Mouse (Mus musculus): Measurements from ENCODE around the gene Spcs3. TPM values are rescaled to one million over a fixed set of nuclear protein-coding genes. Genes with fewer than 3 reads are reported as not detected.
"Not testable (repeated sequence)": the region's sequence is repeated elsewhere in the genome, so short reads cannot be mapped to it uniquely, and the experiment has no call there.

Spcs3 gene
- polyA plus RNA-seq, 1 experiment from 2014 or later = 63.3 TPM

DNA sequence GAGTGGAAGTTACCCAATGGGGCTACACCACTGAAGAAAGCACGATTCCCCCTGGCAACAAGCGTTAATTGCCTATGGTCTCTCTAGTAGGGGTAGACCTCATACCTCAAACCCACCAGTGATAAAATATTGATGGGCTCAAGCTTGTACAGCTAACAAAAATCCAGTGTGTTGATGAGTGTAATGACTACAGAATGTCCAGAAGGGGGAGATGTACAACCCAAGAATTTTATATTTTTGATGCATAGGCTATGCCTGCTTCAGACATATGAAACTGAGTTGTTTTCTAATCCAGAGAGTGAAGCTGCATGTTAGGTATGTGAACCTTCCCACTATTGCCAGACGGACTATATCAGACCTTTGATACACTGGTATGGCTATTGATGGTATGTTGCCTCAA is 7.5 kb upstream of the Spcs3 start:
- Histone ChIP-seq H3K9me3 (0 out of 2 replicates have a peak, but pooled peaks cover 2% of the 10 kb centered on the region), H3K27me3 (replicated peaks) (no peaks in the 10 kb centered on the region), H3K9ac (no peak overlapping the region), H3K36me3 (no peaks in the 10 kb centered on the region), H3K4me3 (no peak overlapping the region), H3K4me1 (no peaks in the 10 kb centered on the region), H3K27ac (replicated peaks) (no peak overlapping the region), H3K4me2 (no peak overlapping the region)
- no peak for ATAC-seq (ENCODE audit: extremely low read depth, insufficient number of reproducible peaks, low FRiP score, low TSS enrichment)
- WGBS = 76% methylated on average over 3 of the region's 3 CpGs

DNA sequence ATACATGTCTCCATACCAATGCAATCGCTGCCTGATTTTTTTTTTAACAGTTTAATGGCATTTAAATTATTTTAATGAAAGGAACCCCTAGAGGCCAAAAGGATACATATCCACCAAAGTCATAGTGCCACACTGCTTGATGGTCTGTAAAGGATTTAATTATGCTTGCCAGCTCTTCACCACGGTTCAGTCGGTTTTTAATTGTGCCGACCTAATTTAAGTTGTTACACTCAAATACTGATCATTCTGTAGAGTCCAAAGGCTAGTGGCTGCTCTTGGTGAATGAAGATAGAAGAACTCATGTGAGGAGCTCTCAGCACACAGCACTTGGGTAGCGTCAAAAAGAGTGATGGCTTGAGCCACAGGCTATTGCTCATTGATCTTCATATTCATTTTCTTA is 5.4 kb upstream of the Spcs3 start:
- H3K27me3 ChIP-seq (replicated peaks) = no peaks in the 10 kb centered on the region
- no peaks in the 10 kb centered on the region for H3K36me3 ChIP-seq
- 85% methylated on average over 5 of the region's 5 CpGs for WGBS
- no peak overlapping the region for H3K9ac ChIP-seq
- peaks cover 5% of the 10 kb centered on the region; the same call in 1 of the 2 replicates for H3K4me1 ChIP-seq
- 0 out of 2 replicates have a peak, but pooled peaks cover under 1% of the 10 kb centered on the region for H3K9me3 ChIP-seq
- H3K4me3 ChIP-seq = no peak overlapping the region
- H3K27ac ChIP-seq (replicated peaks) = no peak overlapping the region
- H3K4me2 ChIP-seq = no peak overlapping the region
- ATAC-seq (ENCODE audit: extremely low read depth, insufficient number of reproducible peaks, low FRiP score, low TSS enrichment) = no peak

DNA sequence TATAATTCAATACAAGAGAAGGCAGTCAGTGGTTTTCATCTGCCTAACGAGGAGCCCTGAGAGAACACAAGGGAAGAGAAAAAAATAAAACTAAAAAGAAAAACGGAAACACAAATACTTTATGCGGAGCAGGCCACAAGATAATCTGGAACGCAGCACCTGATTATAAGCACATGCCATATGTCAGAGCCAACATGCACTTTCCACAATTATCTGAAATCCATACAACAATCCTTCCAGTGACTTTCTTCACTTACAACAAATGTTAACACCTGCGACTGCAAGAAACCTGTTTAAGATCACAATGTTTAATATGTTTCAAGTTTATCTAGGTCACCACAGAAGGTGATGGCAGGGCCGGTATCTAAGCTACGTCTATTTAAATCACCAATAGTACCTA is 1.2 kb downstream of the Spcs3 start:
- peak overlapping the region; percentile 79 for H3K4me2 ChIP-seq
- H3K36me3 ChIP-seq = peaks cover 31% of the 10 kb centered on the region
- no peaks in the 10 kb centered on the region for H3K9me3 ChIP-seq
- peak overlapping the region; percentile 87 for H3K4me3 ChIP-seq
- 30% methylated on average over 7 of the region's 7 CpGs for WGBS
- peak overlapping the region; percentile 95 for H3K9ac ChIP-seq
- no peak for ATAC-seq (ENCODE audit: extremely low read depth, insufficient number of reproducible peaks, low FRiP score, low TSS enrichment)
- H3K27me3 ChIP-seq (replicated peaks) = no peaks in the 10 kb centered on the region
- H3K27ac ChIP-seq (replicated peaks) = peak overlapping the region; percentile 87
- H3K4me1 ChIP-seq = peaks cover 26% of the 10 kb centered on the region

DNA sequence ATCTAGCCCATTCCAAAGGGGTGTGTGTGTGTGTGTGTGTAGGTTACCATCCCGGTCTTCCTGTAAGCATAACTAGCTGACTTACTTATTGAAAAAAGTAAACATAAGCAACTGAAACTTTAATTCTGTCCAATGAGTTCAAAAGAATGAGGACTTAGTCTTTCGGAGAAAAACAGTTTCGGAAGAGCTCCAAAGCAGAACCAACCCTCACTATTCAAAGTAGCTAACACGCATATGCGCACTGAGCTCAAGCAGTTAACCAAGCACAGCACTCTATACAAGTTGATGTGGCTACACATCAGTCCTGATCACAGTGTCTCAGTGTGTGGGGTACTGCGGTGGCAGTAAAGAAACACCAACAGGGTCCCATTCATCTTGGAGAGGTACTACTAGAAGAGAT is 3.1 kb downstream of the Spcs3 start:
- Histone ChIP-seq H3K9me3 (no peaks in the 10 kb centered on the region), H3K4me2 (no peak overlapping the region), H3K4me1 (peaks cover 26% of the 10 kb centered on the region), H3K27ac (replicated peaks) (no peak overlapping the region), H3K9ac (no peak overlapping the region), H3K27me3 (replicated peaks) (no peaks in the 10 kb centered on the region), H3K4me3 (no peak overlapping the region), H3K36me3 (peaks cover 48% of the 10 kb centered on the region)
- WGBS = 93% methylated on average over 6 of the region's 6 CpGs
- no peak for ATAC-seq (ENCODE audit: extremely low read depth, insufficient number of reproducible peaks, low FRiP score, low TSS enrichment)

DNA sequence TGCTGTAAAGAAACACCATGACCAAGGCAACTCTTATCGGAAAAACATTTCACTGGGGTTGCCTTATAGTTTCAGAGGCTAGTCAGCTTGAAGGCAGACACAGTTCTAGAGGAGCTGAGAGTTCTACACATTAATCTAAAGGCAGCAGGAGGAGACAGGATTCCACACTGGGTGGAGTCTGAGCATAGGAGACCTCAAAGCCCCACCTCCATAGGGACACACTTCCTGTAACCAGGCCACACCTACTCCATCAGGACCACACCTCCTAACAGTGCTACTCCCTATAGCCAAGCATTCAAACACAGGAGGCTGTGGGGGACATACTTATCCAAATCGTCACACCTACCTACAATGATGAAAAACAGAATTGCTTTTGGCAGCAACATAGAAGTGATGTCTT is 4.2 kb downstream of the Spcs3 start:
- H3K9ac ChIP-seq = no peak overlapping the region
- H3K4me3 ChIP-seq = no peak overlapping the region
- H3K9me3 ChIP-seq = no peaks in the 10 kb centered on the region
- H3K4me1 ChIP-seq = peaks cover 25% of the 10 kb centered on the region
- H3K27me3 ChIP-seq (replicated peaks) = no peaks in the 10 kb centered on the region
- H3K27ac ChIP-seq (replicated peaks) = no peak overlapping the region
- ATAC-seq (ENCODE audit: extremely low read depth, insufficient number of reproducible peaks, low FRiP score, low TSS enrichment) = no peak
- WGBS = 84% methylated on average over 2 of the region's 2 CpGs
- no peak overlapping the region for H3K4me2 ChIP-seq
- H3K36me3 ChIP-seq = peaks cover 59% of the 10 kb centered on the region

DNA sequence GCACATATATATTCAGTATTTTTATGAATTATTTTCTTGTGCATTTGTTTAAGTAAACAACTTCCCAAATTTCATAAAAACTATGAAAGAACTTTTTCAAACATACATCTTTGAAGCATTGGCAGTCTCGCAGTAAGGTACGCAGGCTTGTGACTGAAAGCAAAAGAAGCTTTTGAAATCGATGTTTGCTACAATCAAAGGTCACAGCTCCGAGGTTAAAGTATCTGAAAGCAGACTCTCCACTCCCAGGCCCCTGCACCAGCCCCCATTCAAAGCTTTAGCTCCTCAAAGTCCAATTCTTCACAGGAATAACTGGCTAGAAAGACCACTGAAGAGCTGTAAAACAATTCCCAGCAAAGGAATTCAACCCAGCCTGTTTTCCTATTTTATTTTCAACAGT is 9.3 kb downstream of the Spcs3 start:
- H3K4me3 ChIP-seq = no peak overlapping the region
- peaks cover 61% of the 10 kb centered on the region for H3K36me3 ChIP-seq
- 73% methylated on average over 4 of the region's 4 CpGs for WGBS
- no peak overlapping the region for H3K9ac ChIP-seq
- H3K9me3 ChIP-seq = no peaks in the 10 kb centered on the region
- H3K27me3 ChIP-seq (replicated peaks) = no peaks in the 10 kb centered on the region
- H3K4me2 ChIP-seq = no peak overlapping the region
- ATAC-seq (ENCODE audit: extremely low read depth, insufficient number of reproducible peaks, low FRiP score, low TSS enrichment) = no peak
- H3K4me1 ChIP-seq = peaks cover 14% of the 10 kb centered on the region
- no peak overlapping the region for H3K27ac ChIP-seq (replicated peaks)

DNA sequence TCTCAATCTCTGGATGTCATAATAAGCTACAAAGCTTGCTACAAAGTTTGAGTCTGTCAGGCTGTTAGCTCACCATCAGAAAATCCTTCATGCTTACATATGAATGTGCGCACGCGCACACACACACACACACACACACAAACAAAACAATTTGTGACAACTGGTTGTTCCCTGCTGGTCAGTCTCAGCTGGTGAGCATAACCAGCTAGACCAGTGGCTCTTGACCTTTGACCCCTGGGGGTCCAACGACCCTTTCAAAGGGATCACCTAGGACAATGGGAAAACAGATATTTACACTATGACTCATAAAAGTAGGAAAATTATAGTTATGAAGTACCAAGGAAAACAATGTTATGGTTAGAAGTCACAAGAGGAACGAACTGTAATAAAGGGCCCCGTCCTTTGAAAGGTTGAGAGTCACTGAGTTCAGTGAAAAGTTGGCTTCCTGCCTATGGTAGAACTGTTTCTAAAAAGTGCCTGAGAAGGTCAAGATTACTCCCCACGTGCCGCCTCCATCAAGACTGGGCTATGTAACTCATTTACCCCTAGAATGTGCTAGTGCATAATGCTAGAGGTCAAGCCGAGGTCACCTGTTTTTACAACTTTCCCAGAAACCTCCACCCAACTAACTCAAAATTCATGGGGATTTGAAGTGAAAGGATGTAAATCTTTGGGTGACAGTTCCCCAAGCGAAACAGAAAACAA is 10.9 kb downstream of the Spcs3 start:
- H3K4me2 ChIP-seq = no peak overlapping the region
- no peaks in the 10 kb centered on the region for H3K27me3 ChIP-seq (replicated peaks)
- H3K4me1 ChIP-seq = peaks cover 15% of the 10 kb centered on the region
- H3K4me3 ChIP-seq = no peak overlapping the region
- WGBS = 79% methylated on average over 10 of the region's 10 CpGs
- H3K36me3 ChIP-seq = peaks cover 48% of the 10 kb centered on the region
- no peak for ATAC-seq (ENCODE audit: extremely low read depth, insufficient number of reproducible peaks, low FRiP score, low TSS enrichment)
- no peaks in the 10 kb centered on the region for H3K9me3 ChIP-seq
- no peak overlapping the region for H3K27ac ChIP-seq (replicated peaks)
- no peak overlapping the region for H3K9ac ChIP-seq

DNA sequence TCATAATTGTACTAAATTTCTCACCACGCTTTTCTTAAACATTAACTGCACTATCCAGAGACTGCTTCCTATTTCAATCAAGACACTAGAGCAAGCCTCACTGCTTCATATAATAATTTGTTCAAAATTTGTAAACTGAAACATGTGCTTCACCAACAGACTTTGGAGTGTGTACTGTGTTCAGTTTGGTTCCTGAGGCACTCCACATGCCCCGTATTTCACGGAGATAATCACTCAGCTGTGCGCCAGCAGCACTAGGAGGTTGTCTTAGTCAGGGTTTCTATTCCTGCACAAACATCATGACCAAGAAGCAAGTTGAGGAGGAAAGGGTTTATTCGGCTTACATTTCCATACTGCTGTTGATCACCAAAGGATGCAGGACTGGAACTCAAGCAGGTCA is 17.6 kb downstream of the Spcs3 start:
- not testable (repeated sequence) for H3K9me3 ChIP-seq; ATAC-seq (ENCODE audit: extremely low read depth, insufficient number of reproducible peaks, low FRiP score, low TSS enrichment); H3K4me2 ChIP-seq; H3K27me3 ChIP-seq (replicated peaks); H3K4me3 ChIP-seq; H3K9ac ChIP-seq; H3K36me3 ChIP-seq; H3K27ac ChIP-seq (replicated peaks)
- peaks cover 19% of the 10 kb centered on the region for H3K4me1 ChIP-seq
- WGBS = 76% methylated on average over 5 of the region's 5 CpGs

DNA sequence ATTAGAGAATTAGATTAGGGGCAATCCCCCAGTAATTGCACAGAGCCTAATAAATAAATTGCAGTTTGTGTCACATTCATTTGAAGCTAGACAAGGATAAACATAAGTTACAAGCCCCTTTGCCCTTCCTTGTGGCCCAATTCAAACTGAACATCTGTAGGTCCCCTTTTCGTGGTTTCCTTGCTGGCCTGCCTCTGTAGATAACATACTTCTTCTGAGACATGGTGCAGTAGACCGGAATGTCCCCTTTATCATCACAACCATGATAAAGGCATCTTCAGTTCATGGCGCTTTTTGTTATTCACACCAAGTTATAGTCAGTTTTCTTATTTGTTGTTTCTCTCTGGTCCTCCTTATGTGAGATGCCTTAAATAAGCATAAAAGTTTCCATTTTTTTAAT is 18.0 kb downstream of the Spcs3 start:
- Histone ChIP-seq H3K36me3 (0 out of 2 replicates have a peak, but pooled peaks cover 9% of the 10 kb centered on the region), H3K4me2 (no peak overlapping the region), H3K27ac (replicated peaks) (no peak overlapping the region), H3K4me1 (peaks cover 19% of the 10 kb centered on the region), H3K9me3 (no peaks in the 10 kb centered on the region), H3K27me3 (replicated peaks) (no peaks in the 10 kb centered on the region), H3K4me3 (no peak overlapping the region), H3K9ac (no peak overlapping the region)
- ATAC-seq (ENCODE audit: extremely low read depth, insufficient number of reproducible peaks, low FRiP score, low TSS enrichment) = no peak
- WGBS = 45% methylated on average over 3 of the region's 3 CpGs

DNA sequence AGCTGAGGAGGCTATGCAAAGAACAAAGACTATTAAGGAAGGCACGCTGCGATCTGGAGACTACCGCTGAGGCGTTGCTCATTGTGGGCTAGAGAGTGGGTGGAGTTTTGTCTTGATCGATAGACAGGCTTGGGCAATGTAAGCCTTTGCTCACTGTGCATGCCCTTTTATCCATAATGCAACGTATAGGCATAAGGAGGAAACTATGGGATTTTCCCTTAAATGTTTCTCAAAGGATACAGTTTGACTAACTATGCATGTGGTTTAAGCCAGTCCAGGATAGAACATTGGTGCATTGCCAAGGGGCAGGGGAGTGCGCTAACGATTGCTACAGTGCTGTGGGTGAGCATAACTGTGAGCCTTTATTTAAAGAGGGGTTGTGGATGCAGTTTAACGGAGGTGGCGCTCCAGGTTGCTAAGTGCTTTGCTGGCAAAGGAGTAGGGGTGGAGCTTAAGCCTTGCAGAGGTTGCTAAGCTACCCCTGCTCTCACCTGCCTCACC is 20.5 kb downstream of the Spcs3 start:
- peak overlapping the region; percentile 45 for H3K4me3 ChIP-seq
- no peak overlapping the region for H3K27ac ChIP-seq (replicated peaks)
- peak overlapping the region; percentile 62 for H3K9ac ChIP-seq
- 5% methylated on average over 10 of the region's 10 CpGs for WGBS
- no peaks in the 10 kb centered on the region for H3K36me3 ChIP-seq
- ATAC-seq (ENCODE audit: extremely low read depth, insufficient number of reproducible peaks, low FRiP score, low TSS enrichment) = no peak
- peaks cover 15% of the 10 kb centered on the region; the same call in 1 of the 2 replicates for H3K4me1 ChIP-seq
- H3K27me3 ChIP-seq (replicated peaks) = no peaks in the 10 kb centered on the region
- H3K9me3 ChIP-seq = no peaks in the 10 kb centered on the region
- peak overlapping the region; percentile 72 for H3K4me2 ChIP-seq

DNA sequence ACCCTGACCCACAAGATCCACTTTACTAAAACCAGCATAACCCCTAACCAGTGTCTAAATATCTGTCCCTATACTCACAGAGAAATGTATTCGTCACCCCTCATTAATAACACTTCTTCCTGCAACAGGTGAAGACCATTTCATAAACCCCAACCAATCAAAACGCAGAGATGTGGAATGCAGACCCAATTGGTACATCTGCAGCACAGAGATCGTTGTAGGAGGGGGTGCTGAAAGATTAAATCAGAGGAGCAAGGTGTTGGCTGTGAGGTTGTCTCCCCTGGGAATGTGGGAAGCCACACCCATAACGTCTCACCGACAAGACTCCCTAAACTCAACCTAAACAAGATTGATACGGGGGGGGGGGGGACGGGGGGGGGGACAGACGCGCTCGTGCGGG is 21.0 kb downstream of the Spcs3 start:
- peak overlapping the region; percentile 72 for H3K4me2 ChIP-seq
- no peaks in the 10 kb centered on the region for H3K27me3 ChIP-seq (replicated peaks)
- peak overlapping the region; percentile 45 for H3K4me3 ChIP-seq
- WGBS = 8% methylated on average over 8 of the region's 11 CpGs
- H3K9ac ChIP-seq = peak overlapping the region; percentile 62
- no peaks in the 10 kb centered on the region for H3K9me3 ChIP-seq
- no peak overlapping the region for H3K27ac ChIP-seq (replicated peaks)
- peaks cover 15% of the 10 kb centered on the region; the same call in 1 of the 2 replicates for H3K4me1 ChIP-seq
- no peak for ATAC-seq (ENCODE audit: extremely low read depth, insufficient number of reproducible peaks, low FRiP score, low TSS enrichment)
- no peaks in the 10 kb centered on the region for H3K36me3 ChIP-seq

DNA sequence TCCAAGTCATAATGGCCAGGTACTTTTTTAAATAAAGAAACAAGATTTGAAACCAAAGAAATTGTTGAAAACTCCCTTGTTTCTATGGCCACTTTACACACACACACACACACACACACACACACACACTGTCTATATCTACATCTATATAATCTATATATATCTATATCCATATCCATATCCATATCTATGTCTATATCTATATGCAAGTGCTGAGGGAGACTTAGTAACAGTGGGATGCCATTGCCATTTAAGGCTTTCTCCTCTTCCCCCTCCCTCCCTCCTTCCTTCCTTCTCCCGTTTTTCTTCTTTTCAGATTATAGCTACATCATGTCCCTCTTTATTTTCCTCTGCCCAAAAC is 21.7 kb downstream of the Spcs3 start:
- 15% methylated on average over 1 of the region's 1 CpGs for WGBS
- Histone ChIP-seq H3K9me3 (no peaks in the 10 kb centered on the region), H3K4me1 (peaks cover 15% of the 10 kb centered on the region; the same call in 1 of the 2 replicates), H3K27ac (replicated peaks) (no peak overlapping the region), H3K27me3 (replicated peaks) (no peaks in the 10 kb centered on the region), H3K4me3 (no peak overlapping the region), H3K36me3 (no peaks in the 10 kb centered on the region), H3K9ac (no peak overlapping the region), H3K4me2 (peak overlapping the region; percentile 72; the same call in 1 of the 2 replicates)
- ATAC-seq (ENCODE audit: extremely low read depth, insufficient number of reproducible peaks, low FRiP score, low TSS enrichment) = no peak

Data from heart, embryonic 13.5 days (tissue).